Comparison of ENCODE assay signal across 21 mouse cellular contexts in the genomic region with DNA sequence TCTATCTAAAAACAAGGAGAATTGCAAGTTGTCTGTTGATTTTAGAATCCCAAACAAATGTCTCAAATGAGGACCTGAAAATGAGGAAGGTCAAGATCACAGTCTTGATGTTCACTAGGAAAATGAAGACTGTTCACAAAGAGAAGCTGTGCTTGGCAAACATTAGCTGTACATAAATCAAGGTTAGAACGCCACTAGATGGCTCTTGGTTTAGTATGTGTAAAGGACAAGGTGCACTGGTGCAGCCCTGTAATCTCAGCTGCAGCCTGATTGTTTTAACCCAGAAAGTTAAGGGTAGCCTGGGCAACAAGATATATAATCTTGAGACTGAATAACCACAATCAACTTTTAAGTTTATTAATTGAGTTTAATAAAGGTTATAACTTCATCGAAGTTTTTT. TPM values are rescaled to one million over a fixed set of nuclear protein-coding genes. Genes with fewer than 3 reads are reported as not detected.
DNase-seq lines count a peak whose midpoint lies in the region; TF ChIP-seq lines count a peak whose summit lies in the region.
"Had no signal": no experiment of that assay in that cellular context is flagged by ENCODE, and none has a peak within 500 bp of the region (broad histone marks: within the 10 kb centered on the region; RNA-seq: fewer than 3 reads in every experiment).

No protein-coding gene starts in this region.

- no peak overlapping the region for H3K9ac ChIP-seq in CH12.LX (ENCODE audit: insufficient read depth, low read depth)
- H3K9ac ChIP-seq: embryonic facial prominence, embryonic 13.5 days; heart, embryonic 13.5 days; lung, embryonic 15.5 days; neural tube, embryonic 13.5 days had no signal

- no peak overlapping the region for H3K4me3 ChIP-seq in heart, embryonic 10.5 days
- H3K4me3 ChIP-seq in left cerebral cortex, adult 2 months = no peak overlapping the region
- H3K4me3 ChIP-seq in CH12.LX (replicated peaks in 1 of 3; ENCODE audit: low read depth in 2 of 3, low read length in 2 of 3, poor library complexity in 1 of 3) = no peak overlapping the region
- no peak overlapping the region for H3K4me3 ChIP-seq in cerebellum, adult 2 months (replicated peaks; ENCODE audit: insufficient read depth, low read depth, low read length)
- H3K4me3 ChIP-seq: embryonic facial prominence, embryonic 13.5 days; heart, embryonic 13.5 days; hindbrain, embryonic 10.5 days; lung, embryonic 15.5 days; midbrain, embryonic 10.5 days; neural tube, embryonic 13.5 days had no signal

- dilution Hi-C loops in CH12.LX (cut with MboI; ENCODE audit: extremely low pct_ligation_motif_present, extremely low pct_unique_long_range_greater_than_20kb, low sequenced_read_pairs) = no loop called here

- peaks cover 74% of the 10 kb centered on the region for H3K36me3 ChIP-seq in heart, embryonic 10.5 days
- H3K36me3 ChIP-seq in CH12.LX (replicated peaks in 1 of 2; ENCODE audit: control insufficient read depth in 1 of 2, insufficient read depth in 1 of 2, low read length in 1 of 2) = peaks cover 55 to 83% of the 10 kb centered on the region in 2 experiments

- 83% methylated on average over 2 of the region's 2 CpGs for WGBS in heart, embryonic 10.5 days
- WGBS in cerebellum, adult 2 months = 58% methylated on average over 2 of the region's 2 CpGs

- in situ Hi-C loops in CH12.LX (cut with MboI; ENCODE audit: low pct_ligation_motif_present, low pct_unique_long_range_greater_than_20kb, low sequenced_read_pairs) = no loop called here

- H3K4me1 ChIP-seq in heart, embryonic 10.5 days = no peaks in the 10 kb centered on the region; the same call in 1 of the 2 replicates
- H3K4me1 ChIP-seq in CH12.LX (ENCODE audit: control insufficient read depth in 1 of 2, insufficient read depth in 2 of 2) = no peaks in the 10 kb centered on the region
- H3K4me1 ChIP-seq in cerebellum, adult 2 months (ENCODE audit: control insufficient read depth, insufficient read depth, low read length) = no peaks in the 10 kb centered on the region
- H3K4me1 ChIP-seq: embryonic facial prominence, embryonic 13.5 days; hindbrain, embryonic 10.5 days; lung, embryonic 15.5 days; midbrain, embryonic 10.5 days had no signal

- H3K27ac ChIP-seq in heart, embryonic 10.5 days = no peak overlapping the region
- no peak overlapping the region for H3K27ac ChIP-seq in left cerebral cortex, adult 2 months
- no peak overlapping the region for H3K27ac ChIP-seq in CH12.LX (ENCODE audit: insufficient read depth, low read depth)
- no peak overlapping the region for H3K27ac ChIP-seq in cerebellum, adult 2 months (ENCODE audit: insufficient read depth, low read length)
- H3K27ac ChIP-seq: embryonic facial prominence, embryonic 13.5 days; heart, embryonic 13.5 days; hindbrain, embryonic 10.5 days; lung, embryonic 15.5 days; macrophage; midbrain, embryonic 10.5 days; neural tube, embryonic 13.5 days had no signal

- no peak for TF ChIP-seq EP300 in CH12.LX (IDR thresholded peaks at IDR 0.05; ENCODE audit: low read length)

- TF ChIP-seq CTCF in left cerebral cortex, adult 2 months (IDR thresholded peaks at IDR 0.05) = peak; percentile 18
- peak in 1 of 2 experiments; percentile 32; a peak in 1 of 4 replicates for TF ChIP-seq CTCF in CH12.LX (conservative IDR thresholded peaks at IDR 0.05 in 1 of 2, IDR thresholded peaks at IDR 0.05 in 1 of 2; ENCODE audit: low read depth in 2 of 2, low read length in 2 of 2)
- no peak for TF ChIP-seq CTCF in cerebellum, adult 2 months (IDR thresholded peaks at IDR 0.05; ENCODE audit: borderline replicate concordance, insufficient read depth, low read depth, low read length)

- TF ChIP-seq POLR2A in CH12.LX (IDR thresholded peaks at IDR 0.05; ENCODE audit: low read depth, low read length) = no peak
- TF ChIP-seq POLR2A in cerebellum, adult 2 months (IDR thresholded peaks at IDR 0.05; ENCODE audit: borderline replicate concordance, insufficient read depth, low read length) = no peak

- H3K79me2 ChIP-seq in CH12.LX (replicated peaks; ENCODE audit: control insufficient read depth, extremely low read depth, insufficient read depth, poor library complexity, severe bottlenecking) = no peaks in the 10 kb centered on the region

- TF ChIP-seq RAD21 in CH12.LX (IDR thresholded peaks at IDR 0.05; ENCODE audit: low read depth, low read length) = no peak; the same call in 1 of the 2 replicates

- H3K4me2 ChIP-seq in CH12.LX (ENCODE audit: insufficient read depth, low read depth, poor library complexity, severe bottlenecking) = no peak overlapping the region
- H3K4me2 ChIP-seq: embryonic facial prominence, embryonic 13.5 days; heart, embryonic 13.5 days; lung, embryonic 15.5 days; neural tube, embryonic 13.5 days had no signal

- DNase-seq in heart, embryonic 10.5 days (ENCODE audit: low spot score) = peak; percentile 19
- no peak for DNase-seq in heart, postnatal 14 days
- no peak for DNase-seq in left cerebral cortex, adult 2 months (ENCODE audit: extremely low spot score in 1 of 2, low spot score in 2 of 2)
- no peak for DNase-seq in left cerebral cortex, postnatal 36 days (ENCODE audit: low spot score in 2 of 2)
- DNase-seq in CH12.LX (ENCODE audit: extremely low read depth) = no peak
- peak; percentile 24 for DNase-seq in adipocyte (ENCODE audit: low spot score)
- DNase-seq in cerebellum, adult 2 months = no peak
- DNase-seq: adrenal gland, postnatal 36 days; cerebellum, adult 8-10 months; gastrocnemius, postnatal 36 days; layer of hippocampus, postnatal 36 days; liver; right cerebral cortex, adult 18-20 months; thymus, postnatal 14 days had no signal

- intact Hi-C loops in heart, postnatal 14 days (cut with DNase I) = no loop called here
- intact Hi-C loops in left cerebral cortex, adult 2 months (cut with DNase I) = no loop called here
- intact Hi-C loops in left cerebral cortex, postnatal 36 days (cut with DNase I) = no loop called here

- H3K27me3 ChIP-seq in heart, embryonic 10.5 days (ENCODE audit: insufficient read depth, poor library complexity, severe bottlenecking) = no peaks in the 10 kb centered on the region
- no peaks in the 10 kb centered on the region for H3K27me3 ChIP-seq in CH12.LX (replicated peaks)
- no peaks in the 10 kb centered on the region for H3K27me3 ChIP-seq in cerebellum, adult 2 months (ENCODE audit: control insufficient read depth, insufficient read depth, low read length)
- H3K27me3 ChIP-seq: embryonic facial prominence, embryonic 13.5 days; heart, embryonic 13.5 days; lung, embryonic 15.5 days; neural tube, embryonic 13.5 days had no signal

- H3K9me3 ChIP-seq in heart, embryonic 10.5 days = no peaks in the 10 kb centered on the region
- no peaks in the 10 kb centered on the region for H3K9me3 ChIP-seq in CH12.LX (replicated peaks; ENCODE audit: low read length)
- H3K9me3 ChIP-seq: embryonic facial prominence, embryonic 13.5 days; heart, embryonic 13.5 days; hindbrain, embryonic 10.5 days; lung, embryonic 15.5 days; midbrain, embryonic 10.5 days; neural tube, embryonic 13.5 days had no signal

TF ChIP-seq in CH12.LX, 34 proteins besides CTCF, POLR2A, EP300 and RAD21:
- TF ChIP-seq SMC3 (IDR thresholded peaks at IDR 0.05; ENCODE audit: low read depth, low read length) (peak; percentile 9; the same call in 1 of the 2 replicates), JUND (conservative IDR thresholded peaks at IDR 0.05; ENCODE audit: low read depth, low read length) (no peak)

RNA-seq across cellular contexts. Expression of a gene that starts 12.4 kb away (rescaled TPM):
- 20.1 and 27.7 TPM in 2 replicates for polyA plus RNA-seq in heart, embryonic 10.5 days (2016; fragmentation: Nextera tagmentation; extraction: Ambion mirVana)
- total RNA-seq in heart, postnatal 14 days (2021) = 10 to 100 TPM; 14.7 to 15.7 TPM
- 10 to 100 TPM; 22.8 to 26.4 TPM for total RNA-seq in left cerebral cortex, adult 2 months (2021)
- total RNA-seq in left cerebral cortex, postnatal 36 days (2021) = 10 to 100 TPM; 24.8 to 25.9 TPM
- total RNA-seq in CH12.LX (2012; rRNA removed) (15.3 and 17.8 TPM in 2 replicates), CH12.LX (2014; rRNA removed) (28.6 and 31.8 TPM in 2 replicates)
- polyA plus RNA-seq in CH12.LX (2012; ENCODE audit: insufficient read length, low read depth) = 29.9 and 34.9 TPM in 2 replicates
- 21.0 and 23.1 TPM in 2 replicates for polyA plus RNA-seq in cerebellum, adult 2 months (2012; rRNA removed)

RNA-seq across cellular contexts. Expression of a gene that starts 30.0 kb away (rescaled TPM):
- 17.1 and 26.0 TPM in 2 replicates for polyA plus RNA-seq in heart, embryonic 10.5 days (2016; fragmentation: Nextera tagmentation; extraction: Ambion mirVana)
- total RNA-seq in heart, postnatal 14 days (2021) = 10 to 100 TPM; 10.8 to 11.5 TPM
- total RNA-seq in left cerebral cortex, adult 2 months (2021) = 10 to 100 TPM; 30.8 to 30.9 TPM
- total RNA-seq in left cerebral cortex, postnatal 36 days (2021) = 10 to 100 TPM; 29.1 to 35.2 TPM
- total RNA-seq in CH12.LX (2012; rRNA removed) (12.6 and 16.6 TPM in 2 replicates), CH12.LX (2014; rRNA removed) (21.5 and 22.7 TPM in 2 replicates)
- polyA plus RNA-seq in CH12.LX (2012; ENCODE audit: insufficient read length, low read depth) = 31.3 and 32.3 TPM in 2 replicates
- 22.3 and 26.3 TPM in 2 replicates for polyA plus RNA-seq in cerebellum, adult 2 months (2012; rRNA removed)

Comparison
In these comparisons a context has a peak if more than half of its experiments do, and no peak if none do; other contexts are left out.
1. DNase-seq: peak in heart, embryonic 10.5 days (single experiment) and adipocyte (single experiment); none in heart, postnatal 14 days (0 of 2), left cerebral cortex, adult 2 months (0 of 2), left cerebral cortex, postnatal 36 days (0 of 2), CH12.LX (single experiment) and cerebellum, adult 2 months (0 of 2).